Mouse (Mus musculus) E14TG2a.4 (cell line): ENCODE data around the gene Acat3.

ENCODE experiments used
- CTCF ChIP-seq: conservative IDR thresholded peaks from 2 replicates; pipeline ENCODE4 v1.5.1; 2014; ENCODE audit warnings: low read length
- NANOG ChIP-seq: IDR thresholded peaks from 2 replicates; pipeline ENCODE4 v1.6.1; 2014; ENCODE audit warnings: borderline replicate concordance, low read length, mixed read lengths
- POU5F1 ChIP-seq: IDR thresholded peaks from 2 replicates; pipeline ENCODE4 v1.6.1; 2014; ENCODE audit warnings: low read length, borderline replicate concordance

DNA sequence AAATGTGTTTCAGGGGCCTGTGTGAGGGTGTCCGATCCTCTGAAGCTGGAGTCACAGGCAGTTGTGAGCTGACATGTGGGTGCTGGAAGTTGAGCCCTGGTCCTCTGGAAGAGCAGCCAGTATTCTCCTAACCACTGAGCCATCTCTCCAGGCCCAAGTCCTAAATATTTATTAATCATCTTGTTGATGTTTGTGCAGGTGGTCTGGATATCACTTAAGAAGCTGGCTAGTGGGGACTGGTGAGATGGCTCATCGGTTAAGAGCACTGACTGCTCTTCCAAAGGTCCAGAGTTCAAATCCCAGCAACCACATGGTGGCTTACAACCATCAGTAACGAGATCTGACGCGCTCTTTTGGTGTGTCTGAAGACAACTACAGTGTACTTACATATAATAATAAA is 9.3 kb upstream of the Acat3 start:
- TF ChIP-seq CTCF (no peak), POU5F1 (no peak), NANOG (no peak)
